Mouse (Mus musculus) embryo, embryonic 9.5 days (tissue): ENCODE data around the gene AC109138.7.
A peak's percentile ranks its signal among the peaks of the same experiment; 100 is the strongest.

Source experiments
- DNase-seq: peaks from one replicate; pipeline ENCODE4 v3.0.0-alpha.2; 2017; ENCODE audit errors: extremely low spot score

AC109138.7 gene

GRCm38 (mm10) chr19:4192251-4192985, 21.7 kb upstream of the AC109138.7 start:
- no peak for DNase-seq

- no peak for DNase-seq
Measured at GRCm38 (mm10) chr19:4193129-4193528, 21.0 kb upstream of the AC109138.7 start.

GRCm38 (mm10) chr19:4194021-4194724, 20.0 kb upstream of the AC109138.7 start:
- DNase-seq, result no peak

- DNase-seq, result no peak
Measured at GRCm38 (mm10) chr19:4194776-4195650, 19.1 kb upstream of the AC109138.7 start.

GRCm38 (mm10) chr19:4196048-4196447, 18.1 kb upstream of the AC109138.7 start:
- DNase-seq, result no peak

GRCm38 (mm10) chr19:4196548-4196947, 17.6 kb upstream of the AC109138.7 start:
- DNase-seq, result no peak

- no peak for DNase-seq
Measured at GRCm38 (mm10) chr19:4197180-4197579, 17.0 kb upstream of the AC109138.7 start.

- DNase-seq, result peak; percentile 93
Measured at GRCm38 (mm10) chr19:4201291-4201909, 12.8 kb upstream of the AC109138.7 start, which contains the start of gene Rad9a. TSS of gene Rad9a (minus strand) at chr19:4201662.

GRCm38 (mm10) chr19:4202149-4202548, 12.0 kb upstream of the AC109138.7 start:
- no peak for DNase-seq

- DNase-seq, result no peak
Measured at GRCm38 (mm10) chr19:4203148-4203547, 11.0 kb upstream of the AC109138.7 start.

GRCm38 (mm10) chr19:4203604-4204326, 10.4 kb upstream of the AC109138.7 start:
- DNase-seq, result no peak

GRCm38 (mm10) chr19:4204889-4205288, 9.3 kb upstream of the AC109138.7 start:
- no peak for DNase-seq

- peak; percentile 79 for DNase-seq
Measured at GRCm38 (mm10) chr19:4206971-4207370, 7.2 kb upstream of the AC109138.7 start.

GRCm38 (mm10) chr19:4208563-4208962, 5.6 kb upstream of the AC109138.7 start:
- no peak for DNase-seq

GRCm38 (mm10) chr19:4211891-4212588, 2.1 kb upstream of the AC109138.7 start:
- DNase-seq, result no peak

GRCm38 (mm10) chr19:4213524-4213974, 608 bp upstream of the AC109138.7 start:
- DNase-seq, result no peak

GRCm38 (mm10) chr19:4214771-4215450, 754 bp downstream of the AC109138.7 start:
- DNase-seq, result peak; percentile 66

- DNase-seq, result no peak
Measured at GRCm38 (mm10) chr19:4215451-4215840, 1.3 kb downstream of the AC109138.7 start.

- peak; percentile 59 for DNase-seq
Measured at GRCm38 (mm10) chr19:4216041-4216685, 2.0 kb downstream of the AC109138.7 start.
